Mouse (Mus musculus): Measurements from ENCODE around the gene Cirbp.

DNA sequence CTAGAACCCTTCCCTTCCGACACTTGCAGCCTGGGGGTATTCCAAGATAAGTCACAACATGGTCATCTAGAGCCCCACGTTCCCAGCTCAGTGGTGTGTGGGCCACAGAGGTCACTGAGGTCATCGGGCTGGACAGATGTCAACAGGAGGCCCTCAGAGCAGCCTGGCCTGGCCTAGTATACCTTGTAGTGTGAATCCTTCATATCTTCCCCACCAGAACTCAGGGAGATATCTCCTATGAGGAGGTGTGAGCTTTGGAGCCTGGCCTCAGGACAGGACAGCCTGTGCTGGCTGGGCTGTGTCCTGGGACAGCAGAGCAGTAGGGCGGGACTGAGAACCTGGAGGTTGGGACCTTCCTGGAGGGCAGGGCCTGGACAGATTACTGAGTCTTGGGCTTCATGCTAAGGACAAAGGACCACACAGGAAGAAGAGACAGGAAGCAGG is 19.2 kb upstream of the Cirbp start:
- TF ChIP-seq POLR2A (IDR thresholded peaks at IDR 0.05; ENCODE audit: extremely low read depth, insufficient read depth, low read length) (no peak), CTCF (IDR thresholded peaks at IDR 0.05; ENCODE audit: extremely low read depth, insufficient read depth, low read length) (no peak)
